13 mouse cellular contexts compared by ENCODE assay signal in genomic region chr7:72047588-72048585, GRCm38 (mm10).
DNase-seq lines count a peak whose midpoint lies in the region; ATAC-seq lines count a peak whose summit lies in the region.
"Had no signal": no experiment of that assay in that cellular context is flagged by ENCODE, and none has a peak within 500 bp of the region (broad histone marks: within the 10 kb centered on the region; RNA-seq: fewer than 3 reads in every experiment).

No protein-coding gene starts in this region.

- no peak overlapping the region for H3K4me3 ChIP-seq in intestine, embryonic 14.5 days (ENCODE audit: low read depth, low read length)
- H3K4me3 ChIP-seq in intestine, embryonic 16.5 days (ENCODE audit: low read length), result no peak overlapping the region
- no peak overlapping the region for H3K4me3 ChIP-seq in midbrain, embryonic 14.5 days (replicated peaks; ENCODE audit: low read depth, low read length)
- no peak overlapping the region for H3K4me3 ChIP-seq in midbrain, embryonic 11.5 days (ENCODE audit: low read depth, low read length)
- H3K4me3 ChIP-seq: limb, embryonic 13.5 days; midbrain, embryonic 12.5 days had no signal

- H3K4me2 ChIP-seq in intestine, embryonic 14.5 days (ENCODE audit: low read length), result peak overlapping the region; percentile 33
- H3K4me2 ChIP-seq in intestine, embryonic 16.5 days (ENCODE audit: low read depth, low read length), result no peak overlapping the region
- H3K4me2 ChIP-seq in midbrain, embryonic 14.5 days (ENCODE audit: low read length), result no peak overlapping the region
- H3K4me2 ChIP-seq in midbrain, embryonic 11.5 days, result no peak overlapping the region
- H3K4me2 ChIP-seq: limb, embryonic 13.5 days; midbrain, embryonic 12.5 days had no signal

- no peaks in the 10 kb centered on the region for H3K9me3 ChIP-seq in intestine, embryonic 14.5 days (ENCODE audit: control insufficient read depth, low read length)
- H3K9me3 ChIP-seq in intestine, embryonic 16.5 days (ENCODE audit: control insufficient read depth, low read length), result no peaks in the 10 kb centered on the region
- H3K9me3 ChIP-seq in midbrain, embryonic 14.5 days (ENCODE audit: control insufficient read depth, low read length), result no peaks in the 10 kb centered on the region
- no peaks in the 10 kb centered on the region for H3K9me3 ChIP-seq in midbrain, embryonic 11.5 days (ENCODE audit: control insufficient read depth, low read length)
- H3K9me3 ChIP-seq: limb, embryonic 13.5 days; midbrain, embryonic 12.5 days had no signal

- DNase-seq in intestine, embryonic 14.5 days (ENCODE audit: low spot score), result no peak
- peak; percentile 30 for DNase-seq in midbrain, embryonic 14.5 days
- no peak for DNase-seq in midbrain, embryonic 11.5 days (ENCODE audit: low spot score, missing footprints)
- DNase-seq in left cerebral cortex, postnatal 14 days (ENCODE audit: low spot score in 2 of 2), result peak; percentile 24 to 26
- peak; percentile 10 for DNase-seq in right cerebral cortex, postnatal 14 days
- DNase-seq in testis, postnatal 10 days (ENCODE audit: low spot score), result no peak
- DNase-seq in urinary bladder, postnatal 36 days (ENCODE audit: low spot score in 2 of 2), result no peak
- DNase-seq: adrenal gland, postnatal 14 days; cerebellum, adult 11-12 months; kidney, adult 2 months had no signal

- H3K9ac ChIP-seq in intestine, embryonic 14.5 days (ENCODE audit: low read length), result no peak overlapping the region
- H3K9ac ChIP-seq in intestine, embryonic 16.5 days (ENCODE audit: low read depth, low read length), result no peak overlapping the region
- H3K9ac ChIP-seq in midbrain, embryonic 14.5 days (replicated peaks; ENCODE audit: low read length), result no peak overlapping the region
- no peak overlapping the region for H3K9ac ChIP-seq in midbrain, embryonic 11.5 days (ENCODE audit: low read length)
- H3K9ac ChIP-seq: limb, embryonic 13.5 days; midbrain, embryonic 12.5 days had no signal

- no peak for ATAC-seq in intestine, embryonic 14.5 days (replicated peaks; ENCODE audit: low FRiP score, low TSS enrichment, low read depth)
- ATAC-seq in intestine, embryonic 16.5 days, result no peak
- ATAC-seq in midbrain, embryonic 14.5 days (ENCODE audit: low FRiP score, low TSS enrichment), result no peak
- ATAC-seq in midbrain, embryonic 11.5 days (ENCODE audit: low FRiP score), result no peak

- H3K4me1 ChIP-seq in intestine, embryonic 14.5 days (replicated peaks; ENCODE audit: control insufficient read depth, insufficient read depth, low read length), result peaks cover 6% of the 10 kb centered on the region
- H3K4me1 ChIP-seq in intestine, embryonic 16.5 days (ENCODE audit: control insufficient read depth, insufficient read depth, low read length), result no peaks in the 10 kb centered on the region
- no peaks in the 10 kb centered on the region for H3K4me1 ChIP-seq in midbrain, embryonic 14.5 days (ENCODE audit: control insufficient read depth, insufficient read depth, low read length)
- no peaks in the 10 kb centered on the region for H3K4me1 ChIP-seq in midbrain, embryonic 11.5 days (ENCODE audit: control insufficient read depth, insufficient read depth, low read length)
- H3K4me1 ChIP-seq: limb, embryonic 13.5 days; midbrain, embryonic 12.5 days had no signal

- H3K27me3 ChIP-seq in intestine, embryonic 14.5 days (replicated peaks; ENCODE audit: control insufficient read depth, insufficient read depth, low read length), result no peaks in the 10 kb centered on the region
- H3K27me3 ChIP-seq in intestine, embryonic 16.5 days (replicated peaks; ENCODE audit: control insufficient read depth, insufficient read depth, low read length), result no peaks in the 10 kb centered on the region
- H3K27me3 ChIP-seq in midbrain, embryonic 14.5 days (ENCODE audit: control insufficient read depth, insufficient read depth, low read length), result no peaks in the 10 kb centered on the region
- H3K27me3 ChIP-seq in midbrain, embryonic 11.5 days (ENCODE audit: control insufficient read depth, insufficient read depth, low read length), result no peaks in the 10 kb centered on the region
- H3K27me3 ChIP-seq: limb, embryonic 13.5 days; midbrain, embryonic 12.5 days had no signal

- 35% methylated on average over 20 of the region's 20 CpGs for WGBS in intestine, embryonic 14.5 days
- 51% methylated on average over 20 of the region's 20 CpGs for WGBS in intestine, embryonic 16.5 days
- whole genome bisulfite sequencing in midbrain, embryonic 14.5 days, result 62% methylated on average over 20 of the region's 20 CpGs
- 81% methylated on average over 20 of the region's 20 CpGs for WGBS in midbrain, embryonic 11.5 days

- H3K36me3 ChIP-seq in intestine, embryonic 14.5 days (ENCODE audit: control insufficient read depth, insufficient read depth, low read length), result no peaks in the 10 kb centered on the region
- no peaks in the 10 kb centered on the region for H3K36me3 ChIP-seq in intestine, embryonic 16.5 days (ENCODE audit: control insufficient read depth, insufficient read depth, low read length)
- H3K36me3 ChIP-seq in midbrain, embryonic 14.5 days (ENCODE audit: control insufficient read depth, insufficient read depth, low read length), result no peaks in the 10 kb centered on the region
- H3K36me3 ChIP-seq in midbrain, embryonic 11.5 days (ENCODE audit: control insufficient read depth, insufficient read depth, low read length), result no peaks in the 10 kb centered on the region
- H3K36me3 ChIP-seq: limb, embryonic 13.5 days; midbrain, embryonic 12.5 days had no signal

- H3K27ac ChIP-seq in intestine, embryonic 14.5 days (ENCODE audit: low read depth), result 0 out of 2 replicates have a peak overlapping the region, but pooled peaks have one; percentile 51
- H3K27ac ChIP-seq in intestine, embryonic 16.5 days (ENCODE audit: low read length), result no peak overlapping the region
- H3K27ac ChIP-seq in midbrain, embryonic 14.5 days (replicated peaks; ENCODE audit: low read depth, low read length), result no peak overlapping the region
- no peak overlapping the region for H3K27ac ChIP-seq in midbrain, embryonic 11.5 days (ENCODE audit: low read depth, low read length)
- H3K27ac ChIP-seq: limb, embryonic 13.5 days; midbrain, embryonic 12.5 days had no signal

- intact Hi-C loops in left cerebral cortex, postnatal 14 days (cut with DNase I), result no loop called here

Comparison
In these comparisons a context has a peak if more than half of its experiments do, and no peak if none do; other contexts are left out.
1. DNase-seq: peak in midbrain, embryonic 14.5 days (single experiment), left cerebral cortex, postnatal 14 days (2 of 2) and right cerebral cortex, postnatal 14 days (single experiment); none in intestine, embryonic 14.5 days (single experiment), midbrain, embryonic 11.5 days (single experiment), testis, postnatal 10 days (single experiment) and urinary bladder, postnatal 36 days (0 of 2).